Mouse (Mus musculus) embryo, embryonic 10 days (tissue): ENCODE data around the gene Lyrm9.
"Not testable (repeated sequence)": the region's sequence is repeated elsewhere in the genome, so short reads cannot be mapped to it uniquely, and the experiment has no call there.

Experiments used
- DNase-seq: peaks from one replicate; pipeline ENCODE4 v3.0.0-alpha.2; 2015; ENCODE audit warnings: low spot score

Gene Lyrm9

DNA sequence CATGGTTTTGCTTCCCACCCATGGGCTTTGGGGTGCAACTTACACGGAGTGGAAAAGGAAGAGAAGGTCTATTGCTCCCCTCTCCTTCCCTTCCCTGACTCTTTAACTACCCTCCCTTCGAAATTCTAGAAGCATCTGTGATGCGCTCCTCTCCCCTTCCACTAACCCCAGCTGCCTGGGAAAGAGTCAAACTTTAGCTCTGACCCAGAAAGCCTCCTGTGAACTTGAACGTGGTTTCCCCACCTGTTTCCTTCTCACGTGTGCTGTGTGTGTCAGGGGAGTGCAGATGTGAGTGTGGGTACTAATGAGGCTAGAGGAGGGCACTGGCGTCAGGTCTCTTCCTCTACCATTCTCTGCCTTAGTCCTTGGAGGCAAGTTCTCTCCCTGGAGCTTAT, 25.5 kb downstream of the Lyrm9 start:
- DNase-seq, result no peak

- no peak for DNase-seq
These were observed 26.1 kb downstream of the Lyrm9 start for GRCm38 (mm10) chr11:78852529-78852928.

DNA sequence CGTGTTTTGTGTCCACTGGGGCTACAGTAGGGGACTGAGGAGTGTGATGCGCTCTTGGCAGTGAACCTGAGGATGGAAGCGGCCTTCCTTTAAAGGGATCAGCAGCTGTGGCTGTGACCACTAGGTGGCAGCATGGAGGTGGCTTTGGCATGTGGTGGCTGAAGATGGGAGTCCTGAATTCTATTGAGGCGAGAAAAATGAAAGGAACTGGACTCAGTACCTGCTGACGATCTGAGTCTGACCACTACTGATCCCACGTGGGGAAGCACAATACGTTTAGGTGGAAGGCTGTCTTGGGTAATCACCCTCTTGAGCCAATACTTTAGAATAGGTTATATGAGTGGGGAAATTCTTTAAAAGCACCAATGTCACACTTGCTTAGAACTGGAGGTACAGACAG, 29.9 kb downstream of the Lyrm9 start:
- peak; percentile 92 for DNase-seq

GRCm38 (mm10) chr11:78857611-78858010, 31.2 kb downstream of the Lyrm9 start:
- no peak for DNase-seq

DNA sequence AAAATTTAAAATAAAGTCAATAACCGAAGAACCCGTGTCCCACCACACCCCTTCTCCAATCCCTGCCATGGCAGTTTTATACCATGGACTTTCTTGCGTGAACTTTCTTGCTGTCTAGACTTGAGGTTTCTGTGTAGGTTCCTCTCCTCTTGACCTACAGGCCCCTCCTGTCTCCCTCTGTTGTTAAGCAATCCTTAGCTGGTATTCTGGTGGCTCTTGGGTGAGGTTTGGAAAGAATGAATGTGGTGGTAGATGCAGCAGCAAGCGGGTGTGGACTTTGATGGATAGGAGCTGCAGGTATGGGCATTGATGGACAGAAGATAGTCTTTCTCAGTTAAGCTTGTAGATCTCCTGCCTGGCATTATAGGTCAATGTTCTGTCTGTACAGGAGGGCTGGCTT, 37.5 kb downstream of the Lyrm9 start:
- DNase-seq, result no peak

DNA sequence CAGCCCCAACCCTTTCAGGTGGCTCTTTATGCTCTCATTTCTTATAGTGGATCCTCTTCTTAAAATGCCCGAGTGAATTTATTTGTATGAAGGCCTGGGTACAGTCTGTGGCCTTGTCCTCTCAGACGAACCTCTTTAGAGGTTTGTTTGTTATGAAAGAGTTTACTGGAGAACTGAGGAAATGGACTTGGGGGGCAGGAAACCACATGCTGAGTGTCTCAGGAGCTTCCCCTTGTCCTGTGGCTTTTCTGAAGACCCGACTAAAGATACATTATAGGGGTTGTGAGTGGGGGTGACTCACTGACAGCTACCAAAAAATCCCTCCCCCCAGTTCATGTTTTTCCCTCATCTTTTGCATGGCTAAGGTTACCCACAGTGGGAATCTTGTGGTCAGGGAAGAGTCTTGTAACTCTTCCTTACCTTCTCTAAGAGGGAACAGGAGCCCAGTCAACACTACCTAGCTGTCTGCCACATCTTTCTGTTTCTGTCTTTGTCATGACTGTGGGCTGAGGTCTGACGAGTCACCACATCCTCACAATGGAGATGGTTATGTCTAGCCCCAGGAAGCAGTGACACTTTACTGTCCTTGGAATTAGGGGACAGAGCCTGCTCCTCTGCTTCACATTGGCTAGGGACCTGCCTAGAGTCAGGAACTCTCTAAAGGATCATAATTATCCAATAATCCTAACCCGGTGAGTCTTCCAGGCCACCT, 38.3 kb downstream of the Lyrm9 start:
- DNase-seq, result no peak

DNA sequence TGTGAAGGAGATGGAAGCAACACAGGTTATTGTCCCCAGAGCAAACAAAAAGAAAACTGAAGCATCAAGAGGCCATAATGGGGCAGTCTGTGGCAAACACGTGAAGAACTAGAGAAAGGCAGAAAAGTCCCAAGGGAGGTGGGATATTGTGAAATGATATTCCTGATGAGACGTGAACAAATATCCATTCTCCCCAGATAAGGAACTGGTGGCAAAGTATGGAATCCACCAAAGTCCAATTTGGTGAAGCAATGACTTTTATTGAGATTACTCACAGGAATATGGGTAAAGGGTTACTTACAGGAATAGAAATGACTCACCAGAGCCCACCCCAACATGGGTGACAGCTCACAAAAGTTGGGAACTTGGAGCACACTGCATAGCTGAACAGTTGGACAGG, 38.9 kb downstream of the Lyrm9 start:
- no peak for DNase-seq

- no peak for DNase-seq
These were observed 40.1 kb downstream of the Lyrm9 start for GRCm38 (mm10) chr11:78866486-78866885.

GRCm38 (mm10) chr11:78867696-78868095, 41.3 kb downstream of the Lyrm9 start:
- no peak for DNase-seq

GRCm38 (mm10) chr11:78869205-78869604, 42.8 kb downstream of the Lyrm9 start:
- not testable (repeated sequence) for DNase-seq

DNA sequence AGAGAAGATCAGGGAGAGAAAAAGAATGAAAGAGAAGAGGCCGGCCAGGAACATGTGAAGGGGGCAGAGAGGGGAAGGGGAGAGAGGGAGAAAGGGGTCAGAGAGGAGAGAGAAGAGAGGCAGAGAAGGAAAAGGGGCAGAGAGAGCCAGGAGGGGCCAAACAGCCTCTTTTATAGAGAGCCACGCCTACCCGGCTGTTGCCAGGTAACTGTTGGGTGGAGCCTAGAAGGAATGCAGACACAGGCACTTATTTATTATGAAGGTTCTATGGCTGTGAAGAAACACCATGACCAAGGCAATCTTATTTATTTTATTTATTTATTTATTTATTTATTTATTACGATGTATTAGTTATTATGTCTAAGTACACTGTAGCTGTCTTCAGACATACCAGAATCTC, 44.5 kb downstream of the Lyrm9 start:
- no peak for DNase-seq

GRCm38 (mm10) chr11:78872782-78873181, 46.4 kb downstream of the Lyrm9 start:
- no peak for DNase-seq

DNA sequence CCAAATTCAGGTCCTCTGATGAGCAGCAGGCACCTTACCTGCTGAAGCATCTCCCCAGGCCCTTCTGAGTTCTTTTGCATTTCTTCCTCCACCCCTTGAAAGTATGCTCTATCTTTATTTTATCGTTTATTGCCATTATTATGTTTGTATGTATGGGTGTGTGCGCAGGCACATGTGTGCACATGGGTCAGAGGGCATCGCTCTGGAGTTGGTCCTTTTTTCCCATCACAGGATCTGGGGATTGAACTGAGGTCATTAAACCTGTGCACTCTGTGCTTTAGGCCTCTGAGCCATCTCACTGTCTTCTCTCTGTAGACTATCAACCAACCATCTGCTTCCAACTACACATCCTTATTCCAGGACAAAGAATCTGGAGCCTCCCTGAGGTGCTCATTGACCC, 53.3 kb downstream of the Lyrm9 start:
- DNase-seq, result no peak

DNA sequence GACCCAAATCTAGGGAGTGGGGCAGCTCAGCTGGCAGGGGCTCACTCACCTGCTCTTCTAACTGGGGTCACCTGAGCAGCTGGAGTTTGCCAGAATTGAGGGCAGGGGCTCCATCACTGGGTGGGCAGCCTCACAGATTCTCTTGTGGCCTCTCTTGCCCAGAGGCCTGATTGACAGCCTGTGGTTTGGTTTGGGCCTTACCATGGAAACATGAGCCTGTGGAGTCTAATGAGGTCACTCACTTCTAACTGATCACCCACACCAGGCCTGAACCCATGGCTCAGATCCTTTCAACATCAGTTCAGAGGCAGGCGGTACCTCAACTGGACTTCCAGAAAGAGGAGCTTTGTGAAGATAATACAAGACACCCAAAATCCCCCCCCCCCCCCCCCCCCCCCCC, 60.3 kb downstream of the Lyrm9 start:
- DNase-seq, result peak; percentile 61

- DNase-seq, result peak; percentile 49
These were observed 61.0 kb downstream of the Lyrm9 start for GRCm38 (mm10) chr11:78887102-78887971.

GRCm38 (mm10) chr11:78889156-78889555, 62.8 kb downstream of the Lyrm9 start:
- no peak for DNase-seq
